Mouse (Mus musculus): ENCODE data around the gene Lbhd1.
A peak's percentile ranks its signal among the peaks of the same experiment; 100 is the strongest.
"Not testable (repeated sequence)": the region's sequence is repeated elsewhere in the genome, so short reads cannot be mapped to it uniquely, and the experiment has no call there.

GRCm38 (mm10) chr19:8870381-8870780 is 13.2 kb upstream of the Lbhd1 start:
- not testable (repeated sequence) for TF ChIP-seq HCFC1 (IDR thresholded peaks at IDR 0.05; ENCODE audit: low read depth, low read length); BHLHE40 (IDR thresholded peaks at IDR 0.05; ENCODE audit: borderline replicate concordance, low read depth, low read length); ZKSCAN1 (IDR thresholded peaks at IDR 0.05; ENCODE audit: low read depth, low read length); EP300 (IDR thresholded peaks at IDR 0.05; ENCODE audit: low read depth in 1 of 2, low read length in 2 of 2); POLR2A (IDR thresholded peaks at IDR 0.05; ENCODE audit: control insufficient read depth in 1 of 2, insufficient read depth in 1 of 2, low read depth in 1 of 2, low read length in 2 of 2, poor library complexity in 1 of 2)
- TF ChIP-seq ZNF384 (IDR thresholded peaks at IDR 0.05; ENCODE audit: low read depth, low read length), result peak; percentile 50
